Mouse (Mus musculus): ENCODE data around the gene Disc1. TPM values are rescaled to one million over a fixed set of nuclear protein-coding genes. Genes with fewer than 3 reads are reported as not detected.

Gene Disc1
- total and polyA plus RNA-seq, 3 experiments, result not detected

- peak; percentile 23 for DNase-seq (ENCODE audit: extremely low read depth)
- Histone ChIP-seq H3K4me1 (ENCODE audit: control insufficient read depth in 1 of 2, insufficient read depth in 2 of 2) (peaks cover 0 to 6% of the 10 kb centered on the region in 2 experiments; a peak in 1 of 4 replicates), H3K9me3 (replicated peaks; ENCODE audit: low read length) (no peaks in the 10 kb centered on the region), H3K4me3 (replicated peaks in 1 of 3; ENCODE audit: low read depth in 2 of 3, low read length in 2 of 3, poor library complexity in 1 of 3) (no peak overlapping the region), H3K27ac (ENCODE audit: insufficient read depth, low read depth) (no peak overlapping the region), H3K9ac (ENCODE audit: insufficient read depth, low read depth) (no peak overlapping the region), H3K79me2 (replicated peaks; ENCODE audit: control insufficient read depth, extremely low read depth, insufficient read depth, poor library complexity, severe bottlenecking) (no peaks in the 10 kb centered on the region), H3K4me2 (ENCODE audit: insufficient read depth, low read depth, poor library complexity, severe bottlenecking) (no peak overlapping the region), H3K27me3 (replicated peaks) (peaks cover 20% of the 10 kb centered on the region), H3K36me3 (replicated peaks in 1 of 2; ENCODE audit: control insufficient read depth in 1 of 2, insufficient read depth in 1 of 2, low read length in 1 of 2) (no peaks in the 10 kb centered on the region)
- in situ Hi-C loops (cut with MboI; ENCODE audit: low pct_ligation_motif_present, low pct_unique_long_range_greater_than_20kb, low sequenced_read_pairs), result loop anchor here (5.0 to 25.0 kb wide), 3 partner anchors 377 to 680 kb away; partner anchors contain the start of gene Sipa1l2
- dilution Hi-C loops (cut with MboI; ENCODE audit: extremely low pct_ligation_motif_present, extremely low pct_unique_long_range_greater_than_20kb, low sequenced_read_pairs), result no loop called here
- no peak for TF ChIP-seq E2F4 (IDR thresholded peaks at IDR 0.05; ENCODE audit: insufficient replicate concordance, low read depth, low read length)
- no peak for TF ChIP-seq NELFE (IDR thresholded peaks at IDR 0.05; ENCODE audit: low read depth, low read length)
- TF ChIP-seq PAX5 (IDR thresholded peaks at IDR 0.05; ENCODE audit: low read length), result no peak
- no peak for TF ChIP-seq TCF12 (IDR thresholded peaks at IDR 0.05; ENCODE audit: low read depth, low read length)
- no peak for TF ChIP-seq RAD21 (IDR thresholded peaks at IDR 0.05; ENCODE audit: low read depth, low read length)
- TF ChIP-seq MAZ (IDR thresholded peaks at IDR 0.05; ENCODE audit: low read depth, low read length), result no peak
- no peak for TF ChIP-seq NRF1 (IDR thresholded peaks at IDR 0.05; ENCODE audit: low read depth, low read length)
- TF ChIP-seq ZKSCAN1 (IDR thresholded peaks at IDR 0.05; ENCODE audit: borderline replicate concordance, low read depth, low read length), result no peak
- TF ChIP-seq ELF1 (IDR thresholded peaks at IDR 0.05; ENCODE audit: low read depth, low read length), result no peak
- TF ChIP-seq EP300 (IDR thresholded peaks at IDR 0.05; ENCODE audit: low read length), result no peak
- no peak for TF ChIP-seq USF1 (IDR thresholded peaks at IDR 0.05; ENCODE audit: low read depth, low read length)
- no peak for TF ChIP-seq TBP (conservative IDR thresholded peaks at IDR 0.05; ENCODE audit: low read depth, low read length)
- TF ChIP-seq KAT2A (IDR thresholded peaks at IDR 0.05; ENCODE audit: insufficient replicate concordance, low read length), result no peak
Measured at GRCm38 (mm10) chr8:125184881-125185280, 130.9 kb downstream of the Disc1 start.

- in situ Hi-C loops (cut with MboI; ENCODE audit: low pct_ligation_motif_present, low pct_unique_long_range_greater_than_20kb, low sequenced_read_pairs) (loop anchor here (10.0 to 25.0 kb wide), 2 partner anchors 375 to 678 kb away; partner anchors contain the start of gene Sipa1l2), dilution Hi-C loops (cut with MboI; ENCODE audit: extremely low pct_ligation_motif_present, extremely low pct_unique_long_range_greater_than_20kb, low sequenced_read_pairs) (no loop called here)
- Histone ChIP-seq H3K4me3 (replicated peaks in 1 of 3; ENCODE audit: low read depth in 2 of 3, low read length in 2 of 3, poor library complexity in 1 of 3) (no peak overlapping the region), H3K27ac (ENCODE audit: insufficient read depth, low read depth) (no peak overlapping the region), H3K9me3 (replicated peaks; ENCODE audit: low read length) (no peaks in the 10 kb centered on the region), H3K79me2 (replicated peaks; ENCODE audit: control insufficient read depth, extremely low read depth, insufficient read depth, poor library complexity, severe bottlenecking) (no peaks in the 10 kb centered on the region), H3K4me2 (ENCODE audit: insufficient read depth, low read depth, poor library complexity, severe bottlenecking) (no peak overlapping the region), H3K27me3 (replicated peaks) (peaks cover 18% of the 10 kb centered on the region), H3K9ac (ENCODE audit: insufficient read depth, low read depth) (no peak overlapping the region), H3K36me3 (replicated peaks in 1 of 2; ENCODE audit: control insufficient read depth in 1 of 2, insufficient read depth in 1 of 2, low read length in 1 of 2) (no peaks in the 10 kb centered on the region), H3K4me1 (ENCODE audit: control insufficient read depth in 1 of 2, insufficient read depth in 2 of 2) (peaks cover 0 to 6% of the 10 kb centered on the region in 2 experiments; a peak in 1 of 4 replicates)
- TF ChIP-seq UBTF (IDR thresholded peaks at IDR 0.05; ENCODE audit: low read depth, low read length) (no peak), KAT2A (IDR thresholded peaks at IDR 0.05; ENCODE audit: insufficient replicate concordance, low read length) (no peak), JUND (conservative IDR thresholded peaks at IDR 0.05; ENCODE audit: low read depth, low read length) (no peak), USF1 (IDR thresholded peaks at IDR 0.05; ENCODE audit: low read depth, low read length) (no peak), IRF4 (IDR thresholded peaks at IDR 0.05; ENCODE audit: low read depth, low read length) (no peak), E2F4 (IDR thresholded peaks at IDR 0.05; ENCODE audit: insufficient replicate concordance, low read depth, low read length) (no peak), CHD2 (IDR thresholded peaks at IDR 0.05; ENCODE audit: low read length) (no peak), CTCF (conservative IDR thresholded peaks at IDR 0.05 in 1 of 2, IDR thresholded peaks at IDR 0.05 in 1 of 2; ENCODE audit: low read depth in 2 of 2, low read length in 2 of 2) (no peak), RCOR1 (conservative IDR thresholded peaks at IDR 0.05; ENCODE audit: low read depth, low read length) (no peak), POLR2A (IDR thresholded peaks at IDR 0.05; ENCODE audit: low read depth, low read length) (no peak), TBP (conservative IDR thresholded peaks at IDR 0.05; ENCODE audit: low read depth, low read length) (no peak), ZKSCAN1 (IDR thresholded peaks at IDR 0.05; ENCODE audit: borderline replicate concordance, low read depth, low read length) (no peak), PAX5 (IDR thresholded peaks at IDR 0.05; ENCODE audit: low read length) (no peak), JUN (IDR thresholded peaks at IDR 0.05; ENCODE audit: insufficient read depth, low read depth, low read length) (no peak), MAFK (IDR thresholded peaks at IDR 0.05; ENCODE audit: insufficient replicate concordance, low read length) (no peak)
- no peak for DNase-seq (ENCODE audit: extremely low read depth)
Measured at GRCm38 (mm10) chr8:125187044-125187443, 133.0 kb downstream of the Disc1 start.
